Mouse (Mus musculus) intestine, embryonic 15.5 days (tissue): ENCODE data around the gene Crocc. TPM values are rescaled to one million over a fixed set of nuclear protein-coding genes. Genes with fewer than 3 reads are reported as not detected.

Source experiments
- ATAC-seq: fragments of 200-750 bp; cut with Nextera tagmentation; 2 replicates; pipeline ENCODE4 v1.8.0; 2017; ENCODE audit warnings: moderate TSS enrichment, moderate library complexity
- H3K27ac ChIP-seq: fragments of 300-500 bp; sonication (generic); 2 replicates; pipeline ENCODE4 v1.5.1; 2015; ENCODE audit warnings: mild to moderate bottlenecking, inconsistent platforms
- H3K27me3 ChIP-seq: fragments of 300-500 bp; sonication (generic); replicated peaks from 2 replicates; pipeline ENCODE4 v1.6.1; 2015; ENCODE audit warnings: inconsistent platforms
- H3K36me3 ChIP-seq: fragments of 300-500 bp; sonication (generic); 2 replicates; pipeline ENCODE4 v1.6.1; 2015; ENCODE audit warnings: inconsistent platforms
- H3K4me1 ChIP-seq: fragments of 300-500 bp; sonication (generic); replicated peaks from 2 replicates; pipeline ENCODE4 v1.6.1; 2015; ENCODE audit warnings: inconsistent platforms
- H3K4me2 ChIP-seq: fragments of 300-500 bp; sonication (generic); replicated peaks from 2 replicates; pipeline ENCODE4 v1.6.1; 2015; ENCODE audit warnings: mild to moderate bottlenecking, inconsistent platforms
- H3K4me3 ChIP-seq: fragments of 300-500 bp; sonication (generic); replicated peaks from 2 replicates; pipeline ENCODE4 v1.5.1; 2015; ENCODE audit warnings: inconsistent platforms
- H3K9ac ChIP-seq: fragments of 300-500 bp; sonication (generic); 2 replicates; pipeline ENCODE4 v1.6.1; 2015; ENCODE audit warnings: inconsistent platforms
- H3K9me3 ChIP-seq: fragments of 300-500 bp; sonication (generic); 2 replicates; pipeline ENCODE4 v1.6.1; 2016; ENCODE audit warnings: inconsistent platforms
- WGBS: fragments of 180-500 bp; shearing (Covaris S2); methylation state at CpG from one replicate; pipeline ENCODE4 v1.1.7; 2015; 5-methylcytosine and 5-hydroxymethylcytosine counted together
- polyA plus RNA-seq: library from polyadenylated mRNA; unstranded; fragments of >200 nt; fragmentation: Nextera tagmentation; extraction: Ambion mirVana; gene quantifications from 2 replicates; pipeline ENCODE4 v1.2.1, GENCODE M21; 2015

The Crocc gene
- polyA plus RNA-seq, 1 experiment from 2014 or later = 4.0 TPM

DNA sequence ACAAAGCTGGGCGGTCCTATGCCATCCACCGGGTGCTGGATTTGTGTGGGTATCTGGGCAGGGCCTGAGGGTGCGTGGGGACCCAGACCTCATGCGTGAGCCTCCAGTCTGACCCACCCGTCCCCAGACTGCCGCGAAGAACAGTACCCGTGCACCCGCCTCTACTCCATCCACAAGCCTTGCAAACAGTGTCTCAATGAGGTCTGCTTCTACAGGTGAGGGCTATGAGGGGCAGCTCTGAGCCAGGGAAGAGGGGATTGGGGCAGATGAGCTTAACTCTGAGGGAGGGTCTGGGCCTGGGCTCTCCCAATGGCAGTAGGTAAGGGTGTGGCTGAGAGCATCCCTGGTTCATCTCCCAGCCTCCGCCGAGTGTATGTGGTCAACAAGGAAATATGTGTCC lies 45.5 kb downstream of the Crocc start:
- H3K4me1 ChIP-seq = peaks cover 21% of the 10 kb centered on the region
- no peak overlapping the region for H3K27ac ChIP-seq
- H3K4me3 ChIP-seq = no peak overlapping the region
- H3K4me2 ChIP-seq = no peak overlapping the region
- ATAC-seq = no peak
- no peaks in the 10 kb centered on the region for H3K27me3 ChIP-seq
- H3K9me3 ChIP-seq = no peaks in the 10 kb centered on the region
- H3K9ac ChIP-seq = no peak overlapping the region
- 96% methylated on average over 11 of the region's 11 CpGs for WGBS
- H3K36me3 ChIP-seq = peaks cover 6% of the 10 kb centered on the region; the same call in 1 of the 2 replicates

DNA sequence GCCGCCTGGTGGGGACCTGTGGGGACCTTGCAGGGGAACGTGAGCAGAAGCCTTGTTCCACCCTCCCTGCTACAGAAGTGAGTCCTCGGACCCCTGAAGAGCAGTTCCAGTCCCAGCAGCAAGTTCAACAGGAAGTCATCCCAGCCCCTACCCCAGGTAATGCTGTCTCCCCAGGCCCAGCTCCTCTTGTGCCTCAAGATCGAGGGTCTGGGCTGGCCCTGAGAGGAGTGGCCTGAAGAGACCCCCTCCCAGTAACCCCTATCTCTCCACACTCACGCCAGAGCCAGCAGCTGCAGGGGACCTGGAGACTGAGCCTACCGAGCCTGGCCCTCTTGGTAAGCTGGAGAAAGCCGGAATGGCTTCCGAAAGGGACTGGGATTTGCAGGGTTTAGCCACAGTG lies 46.2 kb downstream of the Crocc start:
- no peak for ATAC-seq
- Histone ChIP-seq H3K4me1 (peaks cover 18% of the 10 kb centered on the region), H3K27me3 (no peaks in the 10 kb centered on the region), H3K36me3 (peaks cover 6% of the 10 kb centered on the region; the same call in 1 of the 2 replicates), H3K9ac (no peak overlapping the region), H3K27ac (no peak overlapping the region), H3K4me3 (no peak overlapping the region), H3K4me2 (no peak overlapping the region), H3K9me3 (no peaks in the 10 kb centered on the region)
- 77% methylated on average over 8 of the region's 8 CpGs for WGBS

DNA sequence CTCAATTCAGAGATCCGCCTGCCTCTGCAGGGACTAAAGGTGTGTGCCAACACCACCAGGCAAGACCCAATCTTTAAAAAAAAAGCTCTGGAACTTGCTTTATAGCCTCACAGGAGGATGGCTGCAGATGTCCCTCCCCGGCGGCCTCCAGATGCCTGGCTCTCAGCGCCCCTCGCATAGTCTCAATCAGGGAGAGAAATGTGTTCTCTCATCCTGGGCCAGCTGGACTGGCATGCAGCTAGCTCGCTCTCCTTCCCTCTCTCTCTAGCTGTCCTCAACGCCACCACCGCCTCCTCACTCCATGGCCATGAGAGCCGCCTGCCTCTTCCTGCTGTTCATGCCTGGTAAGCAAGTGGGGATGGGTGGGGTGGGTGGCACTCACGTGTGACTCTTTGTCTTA lies 47.8 kb downstream of the Crocc start:
- H3K27me3 ChIP-seq = no peaks in the 10 kb centered on the region
- H3K4me2 ChIP-seq = peak overlapping the region; percentile 67
- no peaks in the 10 kb centered on the region for H3K9me3 ChIP-seq
- H3K4me1 ChIP-seq = peaks cover 15% of the 10 kb centered on the region
- peaks cover 6% of the 10 kb centered on the region; the same call in 1 of the 2 replicates for H3K36me3 ChIP-seq
- H3K4me3 ChIP-seq = no peak overlapping the region
- 71% methylated on average over 10 of the region's 10 CpGs for WGBS
- H3K27ac ChIP-seq = 0 out of 2 replicates have a peak overlapping the region, but pooled peaks have one; percentile 84
- peak overlapping the region; percentile 75; the same call in 1 of the 2 replicates for H3K9ac ChIP-seq
- ATAC-seq = no peak

GRCm38 (mm10) chr4:141011556-141012328 lies 48.6 kb downstream of the Crocc start:
- Histone ChIP-seq H3K4me1 (peaks cover 15% of the 10 kb centered on the region), H3K4me2 (peak overlapping the region; percentile 67), H3K27ac (peak overlapping the region; percentile 84), H3K27me3 (no peaks in the 10 kb centered on the region), H3K9ac (peak overlapping the region; percentile 75), H3K36me3 (peaks cover 10% of the 10 kb centered on the region), H3K9me3 (no peaks in the 10 kb centered on the region), H3K4me3 (peak overlapping the region; percentile 61)
- ATAC-seq = 0 out of 2 replicates have a peak, but pooled peaks have one; percentile 5
- WGBS = 44% methylated on average over 14 of the region's 14 CpGs

DNA sequence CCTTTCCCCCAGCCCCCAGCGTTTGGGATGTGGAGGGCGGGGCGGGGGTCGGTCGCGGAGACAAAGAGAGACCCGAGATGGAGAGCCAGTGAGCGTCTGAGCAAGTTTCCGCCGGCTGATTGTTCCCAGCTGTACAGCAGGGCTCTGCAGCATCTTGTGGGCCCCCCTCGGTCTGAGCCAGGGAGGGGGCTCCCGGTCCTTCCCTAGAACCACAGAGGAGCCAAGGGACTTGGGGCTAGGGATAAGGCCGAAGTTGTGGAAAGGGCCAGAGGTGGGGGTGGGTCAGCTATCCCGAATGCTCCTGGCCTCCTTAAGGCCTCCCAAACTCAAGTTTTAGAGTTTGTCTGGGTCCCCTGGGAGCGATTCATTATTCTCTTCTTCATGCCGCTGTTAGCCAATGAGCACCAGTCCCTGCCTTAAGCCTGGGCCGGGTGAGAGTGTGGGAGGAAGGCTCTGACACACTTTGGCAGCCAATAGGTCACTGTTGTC lies 49.4 kb downstream of the Crocc start:
- peak overlapping the region; percentile 75 for H3K9ac ChIP-seq
- peaks cover 16% of the 10 kb centered on the region for H3K36me3 ChIP-seq
- peaks cover 12% of the 10 kb centered on the region for H3K4me1 ChIP-seq
- H3K27ac ChIP-seq = peak overlapping the region; percentile 84
- H3K4me3 ChIP-seq = peak overlapping the region; percentile 61
- no peaks in the 10 kb centered on the region for H3K9me3 ChIP-seq
- no peaks in the 10 kb centered on the region for H3K27me3 ChIP-seq
- peak; percentile 59 for ATAC-seq
- 3% methylated on average over 17 of the region's 17 CpGs for WGBS
- peak overlapping the region; percentile 67 for H3K4me2 ChIP-seq

DNA sequence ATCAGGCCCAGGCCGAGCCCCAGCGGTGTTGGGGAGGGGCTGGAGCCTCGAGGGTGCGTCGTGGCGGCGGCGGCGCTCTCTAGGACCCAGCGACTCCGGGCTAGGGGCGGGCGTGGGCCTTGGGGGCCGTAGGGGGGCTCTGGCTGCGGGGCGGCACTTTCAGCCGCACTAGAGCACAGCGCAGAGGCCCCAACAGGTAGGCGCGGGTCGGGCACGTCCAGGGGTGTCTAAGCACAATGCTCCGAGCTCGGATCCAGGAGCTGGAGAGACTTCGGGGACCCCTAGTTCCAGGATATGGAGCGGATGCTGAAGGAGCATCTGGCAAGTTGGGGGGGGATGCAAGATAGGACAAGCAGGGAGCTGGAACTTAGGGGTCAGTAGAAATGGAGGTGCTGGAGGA lies 49.8 kb downstream of the Crocc start:
- no peaks in the 10 kb centered on the region for H3K9me3 ChIP-seq
- under 1% methylated on average over 26 of the region's 26 CpGs for WGBS
- H3K4me2 ChIP-seq = peak overlapping the region; percentile 67
- peak overlapping the region; percentile 75 for H3K9ac ChIP-seq
- ATAC-seq = peak; percentile 81
- peaks cover 12% of the 10 kb centered on the region for H3K4me1 ChIP-seq
- peak overlapping the region; percentile 84 for H3K27ac ChIP-seq
- H3K27me3 ChIP-seq = no peaks in the 10 kb centered on the region
- peaks cover 14% of the 10 kb centered on the region for H3K36me3 ChIP-seq
- H3K4me3 ChIP-seq = peak overlapping the region; percentile 61

DNA sequence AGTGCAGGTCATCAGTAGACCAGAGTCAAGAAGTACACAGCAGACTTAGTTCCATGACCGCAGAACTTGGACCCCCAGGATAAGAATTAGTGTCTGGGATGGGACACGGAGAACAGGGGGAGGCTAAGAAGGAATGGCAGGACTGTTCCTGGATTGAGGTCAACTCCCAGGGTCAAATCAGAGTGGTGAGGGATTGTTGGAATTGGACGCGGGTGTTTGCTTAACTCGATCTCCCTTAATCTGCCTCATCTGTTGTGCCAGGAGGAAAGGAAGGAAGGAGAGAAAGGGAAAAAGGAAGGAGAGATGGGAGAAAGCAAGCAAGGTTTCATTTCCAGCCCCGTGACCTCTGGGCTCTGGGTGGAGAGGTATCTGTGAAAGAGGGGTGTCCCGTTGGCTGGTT lies 50.2 kb downstream of the Crocc start, which contains the start of gene Mfap2:
Gene Mfap2 (plus strand): TSS at position 301 of the 400 bp plus-strand sequence.
- Histone ChIP-seq H3K9ac (peak within 1 kb of the TSS; percentile 75), H3K4me3 (peak within 1 kb of the TSS; percentile 61), H3K27ac (peak within 1 kb of the TSS; percentile 84), H3K27me3 (no peaks in the 10 kb centered on the region), H3K9me3 (no peaks in the 10 kb centered on the region), H3K4me2 (peak within 1 kb of the TSS; percentile 67), H3K4me1 (peaks cover 12% of the 10 kb centered on the region), H3K36me3 (peaks cover 13% of the 10 kb centered on the region)
- no peak for ATAC-seq
- 15% methylated on average over 7 of the region's 7 CpGs for WGBS

DNA sequence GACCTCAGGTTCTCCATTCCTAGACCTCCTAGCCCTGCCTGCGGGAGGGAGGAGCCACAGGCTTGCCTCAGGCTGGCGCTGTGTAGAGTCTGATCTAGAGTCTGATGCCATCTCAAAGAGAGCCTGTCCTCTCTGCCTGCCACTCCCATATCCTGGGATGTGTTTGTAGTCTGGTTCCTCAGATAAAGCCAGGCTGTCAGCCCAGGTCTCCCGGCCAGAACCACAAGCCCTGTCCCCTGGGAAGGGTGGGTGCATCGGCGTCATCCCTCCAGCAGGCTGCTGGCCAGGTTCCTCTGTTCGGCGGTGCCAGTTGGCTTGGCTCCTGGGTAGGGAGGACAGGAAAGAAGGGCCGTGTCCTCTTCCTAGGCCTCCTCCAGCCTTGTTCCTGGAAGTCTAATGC lies 52.3 kb downstream of the Crocc start:
- WGBS = 87% methylated on average over 8 of the region's 8 CpGs
- H3K27ac ChIP-seq = no peak overlapping the region
- H3K36me3 ChIP-seq = peaks cover 23% of the 10 kb centered on the region
- H3K4me3 ChIP-seq = no peak overlapping the region
- H3K4me1 ChIP-seq = peaks cover 12% of the 10 kb centered on the region
- no peak overlapping the region for H3K9ac ChIP-seq
- ATAC-seq = no peak
- no peaks in the 10 kb centered on the region for H3K27me3 ChIP-seq
- H3K9me3 ChIP-seq = no peaks in the 10 kb centered on the region
- no peak overlapping the region for H3K4me2 ChIP-seq

GRCm38 (mm10) chr4:141005983-141006382 lies 54.4 kb downstream of the Crocc start:
- H3K27ac ChIP-seq = no peak overlapping the region
- H3K9ac ChIP-seq = no peak overlapping the region
- 87% methylated on average over 13 of the region's 13 CpGs for WGBS
- no peak overlapping the region for H3K4me2 ChIP-seq
- H3K9me3 ChIP-seq = no peaks in the 10 kb centered on the region
- H3K4me1 ChIP-seq = no peaks in the 10 kb centered on the region
- no peaks in the 10 kb centered on the region for H3K27me3 ChIP-seq
- peaks cover 23% of the 10 kb centered on the region for H3K36me3 ChIP-seq
- no peak for ATAC-seq
- H3K4me3 ChIP-seq = no peak overlapping the region

- peaks cover 35% of the 10 kb centered on the region for H3K36me3 ChIP-seq
- no peak overlapping the region for H3K27ac ChIP-seq
- H3K27me3 ChIP-seq = no peaks in the 10 kb centered on the region
- no peak overlapping the region for H3K9ac ChIP-seq
- no peak overlapping the region for H3K4me3 ChIP-seq
- H3K4me1 ChIP-seq = no peaks in the 10 kb centered on the region
- ATAC-seq = no peak
- no peaks in the 10 kb centered on the region for H3K9me3 ChIP-seq
- H3K4me2 ChIP-seq = no peak overlapping the region
- WGBS = 94% methylated on average over 9 of the region's 9 CpGs
These were observed 63.5 kb downstream of the Crocc start for GRCm38 (mm10) chr4:140996812-140997211.

GRCm38 (mm10) chr4:140995811-140996210 lies 64.5 kb downstream of the Crocc start:
- Histone ChIP-seq H3K36me3 (peaks cover 35% of the 10 kb centered on the region), H3K27me3 (no peaks in the 10 kb centered on the region), H3K9ac (no peak overlapping the region), H3K9me3 (no peaks in the 10 kb centered on the region), H3K4me3 (no peak overlapping the region), H3K27ac (no peak overlapping the region), H3K4me1 (no peaks in the 10 kb centered on the region), H3K4me2 (no peak overlapping the region)
- ATAC-seq = no peak
- WGBS = 92% methylated on average over 8 of the region's 8 CpGs

DNA sequence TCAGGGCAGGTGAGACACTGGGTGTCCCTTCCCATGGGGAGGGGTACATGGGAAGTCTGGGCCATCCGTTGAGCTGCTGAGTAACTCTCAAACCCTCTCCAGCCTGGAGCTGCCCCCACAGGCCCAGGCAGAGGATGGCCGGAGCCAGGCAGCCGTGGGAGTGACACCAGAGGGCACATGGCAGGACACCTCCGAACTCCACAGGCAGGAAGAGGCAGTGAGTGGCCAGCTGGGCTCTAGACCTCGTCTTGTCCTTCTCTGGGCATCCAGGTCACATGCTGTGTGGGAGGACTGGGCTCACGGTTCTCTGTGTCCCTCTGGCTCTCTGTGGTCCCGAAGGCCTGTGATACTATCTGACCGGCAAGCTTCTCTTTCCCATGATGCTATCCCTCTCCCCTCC lies 66.5 kb downstream of the Crocc start:
- Histone ChIP-seq H3K27me3 (no peaks in the 10 kb centered on the region), H3K4me2 (no peak overlapping the region), H3K27ac (no peak overlapping the region), H3K4me3 (no peak overlapping the region), H3K9ac (no peak overlapping the region), H3K9me3 (no peaks in the 10 kb centered on the region), H3K36me3 (peaks cover 31% of the 10 kb centered on the region), H3K4me1 (peaks cover 6% of the 10 kb centered on the region)
- WGBS = 80% methylated on average over 8 of the region's 8 CpGs
- ATAC-seq = no peak

DNA sequence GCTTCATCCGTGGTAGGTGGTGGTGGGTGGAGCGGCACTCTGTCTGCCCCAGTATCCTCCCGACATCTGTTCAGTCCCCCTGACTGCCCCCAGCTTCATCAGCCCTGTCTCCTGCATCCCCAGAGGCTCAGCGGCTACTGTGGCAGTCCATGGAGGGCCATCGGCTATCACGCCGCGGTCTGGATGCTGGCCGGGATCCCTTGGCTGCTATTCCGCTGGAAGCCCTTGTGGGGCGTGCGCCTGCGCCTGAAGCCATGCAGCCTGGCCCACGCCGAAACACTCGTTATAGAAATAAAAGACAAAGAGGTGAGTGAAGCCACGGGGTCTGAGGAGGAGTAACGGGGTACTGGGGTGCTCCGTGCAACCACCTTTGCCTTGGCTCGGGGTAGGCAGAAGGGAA lies 68.1 kb downstream of the Crocc start:
- Histone ChIP-seq H3K27ac (no peak overlapping the region), H3K36me3 (peaks cover 25% of the 10 kb centered on the region), H3K9me3 (no peaks in the 10 kb centered on the region), H3K27me3 (no peaks in the 10 kb centered on the region), H3K4me2 (no peak overlapping the region), H3K4me1 (peaks cover 14% of the 10 kb centered on the region), H3K4me3 (no peak overlapping the region), H3K9ac (no peak overlapping the region)
- ATAC-seq = no peak
- 93% methylated on average over 20 of the region's 20 CpGs for WGBS
